Mouse (Mus musculus) liver, embryonic 13.5 days (tissue): ENCODE measurements around the gene Pde4d. TPM values are rescaled to one million over a fixed set of nuclear protein-coding genes. Genes with fewer than 3 reads are reported as not detected.

Source experiments
- ATAC-seq: fragments of 200-750 bp; cut with Nextera tagmentation; 2 replicates; pipeline ENCODE4 v1.8.0; 2017; ENCODE audit warnings: low read depth, mild to moderate bottlenecking, moderate number of reproducible peaks, moderate library complexity
- DNase-seq: peaks from one replicate; pipeline ENCODE4 v3.0.0; 2022
- H3K27ac ChIP-seq: fragments of 300-500 bp; sonication (generic); 2 replicates; pipeline ENCODE4 v1.5.1; 2015; ENCODE audit warnings: moderate library complexity, mild to moderate bottlenecking, inconsistent platforms
- H3K27me3 ChIP-seq: fragments of 300-500 bp; sonication (generic); 2 replicates; pipeline ENCODE4 v1.6.1; 2015; ENCODE audit warnings: mild to moderate bottlenecking, inconsistent platforms
- H3K36me3 ChIP-seq: fragments of 300-500 bp; sonication (generic); 2 replicates; pipeline ENCODE4 v1.6.1; 2015; ENCODE audit warnings: mild to moderate bottlenecking, inconsistent platforms
- H3K4me1 ChIP-seq: fragments of 300-500 bp; sonication (generic); replicated peaks from 2 replicates; pipeline ENCODE4 v1.6.1; 2015; ENCODE audit warnings: inconsistent platforms
- H3K4me2 ChIP-seq: fragments of 300-500 bp; sonication (generic); 2 replicates; pipeline ENCODE4 v1.6.1; 2015; ENCODE audit warnings: inconsistent platforms, mild to moderate bottlenecking, moderate library complexity
- H3K4me3 ChIP-seq: fragments of 300-500 bp; sonication (generic); replicated peaks from 2 replicates; pipeline ENCODE4 v1.5.1; 2015; ENCODE audit warnings: mild to moderate bottlenecking, inconsistent platforms
- H3K9ac ChIP-seq: fragments of 300-500 bp; sonication (generic); 2 replicates; pipeline ENCODE4 v1.6.1; 2015; ENCODE audit warnings: mild to moderate bottlenecking, inconsistent platforms
- H3K9me3 ChIP-seq: fragments of 300-500 bp; sonication (generic); replicated peaks from 2 replicates; pipeline ENCODE4 v1.6.1; 2016; ENCODE audit warnings: inconsistent platforms
- WGBS: fragments of 180-500 bp; shearing (Covaris S2); methylation state at CpG from one replicate; pipeline ENCODE4 v1.1.7; 2015; ENCODE audit not compliant: insufficient replicate concordance; 5-methylcytosine and 5-hydroxymethylcytosine counted together
- polyA plus RNA-seq: library from polyadenylated mRNA; unstranded; fragments of >200 nt; fragmentation: Nextera tagmentation; extraction: Ambion mirVana; gene quantifications from 2 replicates; pipeline ENCODE4 v1.2.1, GENCODE M21; 2015

The Pde4d gene
- polyA plus RNA-seq, 1 experiment from 2014 or later, result 11.8 TPM

DNA sequence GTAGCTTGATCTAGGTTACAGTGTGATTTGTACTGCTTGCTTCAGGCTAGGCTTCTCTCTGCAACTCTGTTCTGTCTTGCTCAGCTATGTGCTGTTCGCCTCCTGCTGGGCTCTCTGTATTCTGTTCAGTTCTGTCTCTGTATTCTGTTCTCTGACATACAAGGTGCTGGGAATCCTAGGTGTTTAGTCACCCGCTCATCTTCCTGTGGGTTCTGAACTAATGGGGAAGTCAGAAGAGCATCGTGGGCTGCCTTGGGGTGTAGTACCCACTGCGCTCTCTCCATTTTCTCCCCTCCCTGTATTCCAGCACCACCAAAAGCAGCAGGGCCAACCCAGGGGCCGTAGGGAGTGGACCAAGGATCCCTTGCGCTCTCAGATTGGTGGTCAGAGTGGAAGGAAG lies 197.1 kb downstream of the Pde4d start:
- Histone ChIP-seq H3K4me3 (no peak overlapping the region), H3K27me3 (no peaks in the 10 kb centered on the region), H3K9me3 (no peaks in the 10 kb centered on the region), H3K36me3 (no peaks in the 10 kb centered on the region), H3K4me1 (0 out of 2 replicates have a peak, but pooled peaks cover 6% of the 10 kb centered on the region), H3K9ac (no peak overlapping the region), H3K4me2 (peak overlapping the region; percentile 28; the same call in 1 of the 2 replicates), H3K27ac (no peak overlapping the region)
- ATAC-seq (no peak), DNase-seq (no peak)
- WGBS, result 20% methylated on average over 6 of the region's 6 CpGs

DNA sequence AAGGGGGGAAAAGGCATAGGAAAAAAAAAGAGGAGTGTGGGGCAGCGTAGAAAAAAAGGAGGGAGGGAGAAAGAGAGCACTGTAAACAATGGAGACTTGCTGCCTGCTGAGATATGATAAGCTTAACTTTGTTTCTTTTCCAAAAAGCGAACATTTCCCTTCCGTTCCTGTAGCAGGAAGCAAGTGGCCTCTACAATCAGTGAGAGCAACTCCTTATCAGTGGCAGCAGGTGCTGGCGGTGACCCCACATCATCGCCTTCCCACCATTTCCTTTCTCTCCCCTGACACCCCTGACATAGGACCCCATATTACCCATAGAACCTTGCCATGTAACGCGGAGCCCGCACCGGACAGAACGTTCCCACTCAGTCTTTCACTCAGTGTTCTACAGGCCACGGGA lies 197.5 kb downstream of the Pde4d start:
- H3K27me3 ChIP-seq, result no peaks in the 10 kb centered on the region
- H3K27ac ChIP-seq, result no peak overlapping the region
- 8% methylated on average over 11 of the region's 11 CpGs for WGBS
- 0 out of 2 replicates have a peak, but pooled peaks cover 6% of the 10 kb centered on the region for H3K4me1 ChIP-seq
- no peak overlapping the region for H3K4me3 ChIP-seq
- no peaks in the 10 kb centered on the region for H3K36me3 ChIP-seq
- H3K9ac ChIP-seq, result no peak overlapping the region
- ATAC-seq (peak; percentile 51; the same call in 1 of the 2 replicates), DNase-seq (peak; percentile 1)
- peak overlapping the region; percentile 28; the same call in 1 of the 2 replicates for H3K4me2 ChIP-seq
- H3K9me3 ChIP-seq, result no peaks in the 10 kb centered on the region

DNA sequence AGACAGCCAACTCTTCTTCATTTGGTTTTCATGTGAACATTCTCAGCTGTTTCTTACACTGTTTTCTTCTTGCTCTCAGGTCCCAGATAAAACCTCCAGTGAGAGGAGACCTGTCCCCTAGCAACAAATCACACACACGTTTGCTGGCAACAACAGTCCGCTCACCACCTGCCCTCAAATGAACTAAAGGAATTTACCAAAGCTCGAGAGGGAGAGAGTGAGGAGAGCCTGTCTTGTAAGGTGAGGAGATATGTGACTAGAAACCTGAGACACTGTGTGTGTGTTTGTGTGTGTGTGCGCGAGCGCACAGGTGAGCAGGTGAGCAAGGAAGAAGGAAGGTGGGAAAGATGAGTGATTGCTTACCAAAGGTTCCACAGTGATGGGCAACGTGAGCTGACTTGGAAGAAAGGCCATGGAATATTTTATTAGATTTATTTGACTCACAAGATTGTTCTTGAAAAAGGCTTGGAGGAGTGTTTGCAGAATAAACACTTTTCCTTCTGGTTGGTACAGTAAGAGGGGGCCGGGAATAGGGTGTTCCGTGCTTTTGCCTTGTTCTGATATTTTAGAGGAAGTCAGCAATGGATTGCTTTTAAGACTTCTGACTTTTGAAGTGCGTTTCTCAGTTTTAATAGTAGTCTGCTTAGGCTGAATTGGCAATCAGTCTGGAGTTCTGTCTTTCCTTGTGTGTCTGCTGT lies 204.4 kb downstream of the Pde4d start:
- Histone ChIP-seq H3K27me3 (no peaks in the 10 kb centered on the region), H3K9ac (no peak overlapping the region), H3K4me3 (no peak overlapping the region), H3K9me3 (no peaks in the 10 kb centered on the region), H3K36me3 (no peaks in the 10 kb centered on the region), H3K4me2 (no peak overlapping the region), H3K4me1 (no peaks in the 10 kb centered on the region), H3K27ac (no peak overlapping the region)
- DNase-seq (no peak), ATAC-seq (no peak)
- 64% methylated on average over 10 of the region's 10 CpGs for WGBS

DNA sequence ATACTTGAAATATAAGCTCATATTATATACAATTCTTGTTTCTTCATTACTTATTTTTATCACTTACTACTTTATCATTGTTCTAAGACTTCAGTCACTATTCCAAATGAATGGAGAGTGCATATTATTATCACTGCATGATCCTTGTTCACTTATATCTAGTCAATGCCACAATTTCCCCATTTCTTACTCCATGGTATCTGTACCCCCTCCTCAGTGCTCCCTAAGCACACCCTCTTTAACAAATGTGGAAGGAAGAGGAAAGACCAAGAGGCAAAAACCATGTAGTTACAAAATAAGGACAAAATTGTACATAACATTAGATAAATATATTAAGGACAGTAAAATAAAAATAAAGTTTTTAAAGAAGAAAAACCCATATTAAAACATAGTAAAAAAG lies 216.8 kb downstream of the Pde4d start:
- H3K4me3 ChIP-seq, result no peak overlapping the region
- no peak for DNase-seq
- H3K4me2 ChIP-seq, result no peak overlapping the region
- H3K9me3 ChIP-seq, result no peaks in the 10 kb centered on the region
- H3K4me1 ChIP-seq, result no peaks in the 10 kb centered on the region
- no peak for ATAC-seq
- H3K27ac ChIP-seq, result no peak overlapping the region
- no peaks in the 10 kb centered on the region for H3K36me3 ChIP-seq
- H3K9ac ChIP-seq, result no peak overlapping the region
- H3K27me3 ChIP-seq, result no peaks in the 10 kb centered on the region

DNA sequence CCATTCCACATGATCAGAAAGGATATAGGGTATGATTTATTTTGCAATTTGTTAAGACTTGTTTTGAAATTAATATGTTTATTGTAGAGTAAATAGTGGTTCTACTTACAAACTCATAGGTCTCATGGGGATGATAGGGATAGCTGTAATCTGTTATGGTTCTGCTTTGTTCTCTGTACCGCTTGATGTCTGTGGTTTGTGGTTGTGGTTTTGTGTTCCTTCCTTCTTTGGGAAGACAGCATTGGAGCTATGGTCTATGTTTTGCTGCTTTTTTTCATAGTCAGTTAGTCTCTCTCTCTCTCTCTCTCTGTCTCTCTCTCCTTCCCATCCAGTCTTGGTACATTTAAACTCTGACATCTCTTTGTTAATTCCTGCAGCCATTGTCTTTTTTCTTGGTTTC lies 217.3 kb downstream of the Pde4d start:
- no peaks in the 10 kb centered on the region for H3K9me3 ChIP-seq
- H3K4me1 ChIP-seq, result no peaks in the 10 kb centered on the region
- DNase-seq, result no peak
- H3K4me2 ChIP-seq, result no peak overlapping the region
- H3K4me3 ChIP-seq, result no peak overlapping the region
- WGBS, result 26% methylated on average over 1 of the region's 1 CpGs
- no peak overlapping the region for H3K27ac ChIP-seq
- no peak for ATAC-seq
- no peak overlapping the region for H3K9ac ChIP-seq
- no peaks in the 10 kb centered on the region for H3K36me3 ChIP-seq
- H3K27me3 ChIP-seq, result no peaks in the 10 kb centered on the region

DNA sequence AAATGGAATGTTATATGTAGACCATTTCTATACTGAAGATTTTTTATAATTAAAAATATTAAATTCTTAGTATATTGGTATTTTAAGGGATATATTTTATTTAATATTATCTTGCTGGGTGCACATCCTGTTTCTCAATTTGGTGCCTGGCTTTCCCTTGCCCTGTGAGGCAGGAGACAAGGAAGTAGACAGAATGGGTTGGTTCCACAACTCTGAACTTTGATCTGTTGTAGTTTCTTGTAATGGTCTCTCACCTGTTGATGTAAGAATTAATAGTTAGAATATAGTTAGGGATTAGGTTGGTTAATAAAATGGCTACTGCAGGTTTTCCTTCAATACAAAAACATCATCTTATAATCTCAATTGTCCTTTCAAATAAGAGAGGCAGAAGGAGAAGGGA lies 227.3 kb downstream of the Pde4d start:
- Histone ChIP-seq H3K9ac (no peak overlapping the region), H3K4me3 (no peak overlapping the region), H3K9me3 (no peaks in the 10 kb centered on the region), H3K27ac (no peak overlapping the region), H3K27me3 (no peaks in the 10 kb centered on the region), H3K36me3 (no peaks in the 10 kb centered on the region), H3K4me1 (no peaks in the 10 kb centered on the region), H3K4me2 (no peak overlapping the region)
- ATAC-seq, result no peak
- DNase-seq, result no peak

DNA sequence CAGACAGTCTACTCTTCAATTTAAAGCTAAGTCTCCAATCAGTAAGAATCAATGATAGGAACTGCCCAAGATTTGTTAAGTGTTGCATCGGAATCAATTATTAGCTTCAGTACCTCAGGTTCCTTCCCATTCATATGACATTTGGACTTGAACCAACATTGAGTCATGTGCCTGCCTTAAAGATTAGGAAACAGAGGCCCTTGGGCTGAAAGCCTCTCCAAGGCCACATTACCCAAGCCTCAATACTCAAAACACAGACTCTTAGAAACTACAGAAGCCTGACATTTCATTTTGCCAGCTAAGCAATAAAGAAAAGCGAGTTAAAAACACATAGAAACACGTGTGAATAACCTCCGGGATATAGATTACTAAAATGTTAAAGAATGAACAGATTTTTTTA lies 233.3 kb downstream of the Pde4d start:
- Histone ChIP-seq H3K4me2 (no peak overlapping the region), H3K36me3 (no peaks in the 10 kb centered on the region), H3K9ac (no peak overlapping the region), H3K4me3 (no peak overlapping the region), H3K27me3 (no peaks in the 10 kb centered on the region), H3K4me1 (no peaks in the 10 kb centered on the region), H3K9me3 (no peaks in the 10 kb centered on the region), H3K27ac (no peak overlapping the region)
- ATAC-seq (no peak), DNase-seq (no peak)
- WGBS, result 68% methylated on average over 4 of the region's 4 CpGs

DNA sequence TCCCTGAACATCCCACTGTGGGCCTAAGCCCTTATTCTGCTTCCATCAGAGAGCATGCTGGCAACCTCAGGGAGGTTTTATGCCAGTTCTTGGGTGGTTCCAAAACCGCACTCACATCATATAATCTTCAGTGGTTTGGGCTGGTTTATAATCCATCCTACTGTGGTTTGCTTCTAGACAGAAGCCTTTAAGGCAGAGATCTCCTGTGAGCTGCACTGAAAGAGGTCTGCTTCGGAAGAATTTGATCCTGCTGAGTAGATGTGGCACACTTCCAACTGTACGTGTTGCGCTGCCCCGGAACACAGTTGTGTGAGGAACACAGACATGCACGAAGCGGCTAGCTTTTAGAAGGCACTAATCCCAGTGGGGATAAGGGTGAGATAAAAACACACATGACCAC lies 236.1 kb downstream of the Pde4d start:
- 78% methylated on average over 7 of the region's 7 CpGs for WGBS

DNA sequence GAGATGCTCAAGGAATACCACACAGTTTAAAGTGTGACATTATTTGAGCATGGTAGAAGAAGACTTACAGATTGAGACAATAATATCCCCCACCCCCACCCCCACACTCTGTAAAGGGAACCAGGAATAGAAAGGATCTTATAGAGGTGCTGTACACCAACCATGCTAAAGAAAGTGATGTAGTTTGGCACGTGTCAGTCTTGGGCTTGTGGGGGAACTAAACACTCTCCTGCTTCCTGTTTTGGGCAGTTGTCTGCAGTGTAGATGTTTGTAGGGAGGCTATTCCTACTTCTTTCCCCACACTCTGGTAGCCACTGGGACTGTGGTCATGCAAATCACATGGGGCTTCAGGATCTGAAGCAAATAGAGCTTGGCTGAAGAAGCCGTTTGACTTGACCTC lies 236.5 kb downstream of the Pde4d start:
- ATAC-seq, result no peak

More for the DNA sequence above, 236.1 kb downstream of the Pde4d start:
- no peak overlapping the region for H3K4me3 ChIP-seq
- no peak for DNase-seq
- H3K27ac ChIP-seq, result no peak overlapping the region
- H3K4me2 ChIP-seq, result no peak overlapping the region
- no peaks in the 10 kb centered on the region for H3K27me3 ChIP-seq
- ATAC-seq, result no peak
- no peaks in the 10 kb centered on the region for H3K36me3 ChIP-seq
- H3K9me3 ChIP-seq, result no peaks in the 10 kb centered on the region
- H3K9ac ChIP-seq, result no peak overlapping the region
- no peaks in the 10 kb centered on the region for H3K4me1 ChIP-seq

DNA sequence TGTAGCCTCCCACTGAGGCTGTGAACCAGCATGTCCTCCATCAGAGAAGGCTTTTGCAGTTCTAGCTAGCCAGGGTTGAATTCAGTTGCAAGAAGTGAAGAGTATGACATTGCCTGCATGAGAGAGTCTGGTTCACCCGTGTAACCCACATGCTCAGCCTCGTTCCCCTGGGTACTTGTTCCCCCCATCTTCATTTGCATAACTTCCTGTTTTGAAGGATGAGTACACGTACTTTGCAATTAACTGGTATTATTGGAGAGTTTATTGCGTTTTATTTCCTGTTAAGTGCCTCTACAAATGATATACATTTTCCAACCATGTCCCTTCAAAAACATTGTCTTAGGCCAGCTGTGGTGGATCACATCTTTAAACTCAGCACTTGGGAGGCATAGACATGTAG lies 237.1 kb downstream of the Pde4d start:
- Histone ChIP-seq H3K36me3 (no peaks in the 10 kb centered on the region), H3K27me3 (no peaks in the 10 kb centered on the region), H3K4me2 (no peak overlapping the region), H3K9me3 (no peaks in the 10 kb centered on the region), H3K4me3 (no peak overlapping the region), H3K4me1 (no peaks in the 10 kb centered on the region), H3K27ac (no peak overlapping the region), H3K9ac (no peak overlapping the region)
- no peak for ATAC-seq
- 29% methylated on average over 4 of the region's 4 CpGs for WGBS
- DNase-seq, result no peak

More for the DNA sequence above, 236.5 kb downstream of the Pde4d start:
- WGBS, result 26% methylated on average over 2 of the region's 2 CpGs
- DNase-seq, result no peak
- no peaks in the 10 kb centered on the region for H3K9me3 ChIP-seq
- no peak overlapping the region for H3K9ac ChIP-seq
- no peak overlapping the region for H3K4me3 ChIP-seq
- no peaks in the 10 kb centered on the region for H3K4me1 ChIP-seq
- H3K27ac ChIP-seq, result no peak overlapping the region
- no peaks in the 10 kb centered on the region for H3K36me3 ChIP-seq
- no peak overlapping the region for H3K4me2 ChIP-seq
- no peaks in the 10 kb centered on the region for H3K27me3 ChIP-seq

DNA sequence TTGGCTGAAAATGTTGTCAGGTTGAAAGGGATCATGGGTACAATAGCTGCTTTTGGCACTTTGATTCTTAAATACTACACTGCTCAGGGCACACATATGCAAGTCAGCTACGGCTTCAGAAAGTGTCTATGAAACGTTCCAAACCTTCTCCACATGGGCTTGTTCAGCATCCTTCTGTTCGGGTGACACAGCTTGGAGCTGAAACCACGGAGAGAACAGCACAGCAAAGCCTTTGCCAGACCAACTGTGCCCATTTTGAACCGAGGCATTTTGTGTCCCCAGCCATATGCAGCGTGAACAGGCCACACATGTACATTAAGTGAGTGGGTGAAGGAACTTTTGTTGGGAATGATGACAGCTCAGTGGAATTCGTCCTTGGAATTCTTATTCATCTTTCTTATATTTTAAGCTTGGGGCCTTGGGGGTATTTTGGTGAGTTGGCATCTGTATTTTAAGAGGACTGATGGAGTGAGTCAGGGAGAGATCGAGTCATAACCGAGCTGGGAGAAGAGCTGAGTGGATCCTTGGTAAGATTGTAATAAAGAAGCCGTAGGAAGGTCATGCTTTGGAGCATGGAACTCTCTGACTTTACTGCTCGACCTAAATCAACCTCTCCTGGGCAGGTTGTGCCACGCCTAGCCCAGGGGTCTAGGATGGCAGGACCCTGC lies 243.3 kb downstream of the Pde4d start:
- no peak overlapping the region for H3K4me3 ChIP-seq
- 54% methylated on average over 12 of the region's 12 CpGs for WGBS
- no peak overlapping the region for H3K9ac ChIP-seq
- no peaks in the 10 kb centered on the region for H3K36me3 ChIP-seq
- no peak overlapping the region for H3K4me2 ChIP-seq
- no peaks in the 10 kb centered on the region for H3K9me3 ChIP-seq
- no peak overlapping the region for H3K27ac ChIP-seq
- ATAC-seq, result no peak
- no peaks in the 10 kb centered on the region for H3K4me1 ChIP-seq
- no peak for DNase-seq
- no peaks in the 10 kb centered on the region for H3K27me3 ChIP-seq

DNA sequence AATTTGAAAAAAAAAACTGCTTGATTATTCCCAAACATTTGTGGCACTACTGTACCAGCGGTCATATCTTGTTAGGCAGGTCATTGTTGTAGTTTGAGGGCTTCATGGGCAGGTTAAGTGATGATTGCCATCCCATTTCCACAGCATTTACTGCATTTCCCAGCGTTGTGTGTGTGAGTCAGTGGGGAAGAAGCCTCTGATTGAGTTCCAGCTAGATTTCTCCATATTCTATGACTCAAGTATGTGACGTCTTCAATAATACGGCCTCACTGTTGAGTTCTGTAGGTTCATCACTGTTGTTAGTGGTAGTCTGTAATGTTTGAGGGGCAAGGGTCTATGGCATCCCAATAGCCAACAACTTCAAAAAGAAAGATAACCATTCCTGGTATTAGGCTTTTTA lies 255.7 kb downstream of the Pde4d start:
- 68% methylated on average over 4 of the region's 4 CpGs for WGBS
- no peaks in the 10 kb centered on the region for H3K27me3 ChIP-seq

More for the DNA sequence above, 255.7 kb downstream of the Pde4d start:
- Histone ChIP-seq H3K9me3 (no peaks in the 10 kb centered on the region), H3K9ac (no peak overlapping the region), H3K27ac (no peak overlapping the region), H3K4me2 (no peak overlapping the region), H3K36me3 (no peaks in the 10 kb centered on the region), H3K4me3 (no peak overlapping the region), H3K4me1 (no peaks in the 10 kb centered on the region)
- ATAC-seq, result no peak
- DNase-seq, result no peak
